Mouse (Mus musculus) forebrain, postnatal 0 days (tissue): ENCODE results near the gene Rcn3. TPM values are rescaled to one million over a fixed set of nuclear protein-coding genes. Genes with fewer than 3 reads are reported as not detected.

Source experiments
- ATAC-seq: fragments of 200-750 bp; cut with Nextera tagmentation; 2 replicates; pipeline ENCODE4 v1.8.0; 2017; ENCODE audit warnings: mild to moderate bottlenecking, moderate library complexity
- DNase-seq: peaks from one replicate; pipeline ENCODE4 v3.0.0-alpha.2; 2015
- H3K27ac ChIP-seq: fragments of 300-500 bp; sonication (generic); 2 replicates; pipeline ENCODE4 v1.5.1; 2014; ENCODE audit warnings: low read depth, mild to moderate bottlenecking, antibody characterized with exemption, low read length, moderate library complexity, mixed read lengths
- H3K27me3 ChIP-seq: fragments of 300-500 bp; sonication (generic); 2 replicates; pipeline ENCODE4 v1.6.1; 2014; ENCODE audit warnings: mild to moderate bottlenecking, low read length, mixed read lengths; ENCODE audit not compliant: insufficient read depth
- H3K36me3 ChIP-seq: fragments of 300-500 bp; sonication (generic); 2 replicates; pipeline ENCODE4 v1.6.1; 2014; ENCODE audit warnings: mild to moderate bottlenecking, moderate library complexity; ENCODE audit not compliant: insufficient read depth
- H3K4me1 ChIP-seq: fragments of 300-500 bp; sonication (generic); 2 replicates; pipeline ENCODE4 v1.6.1; 2014; ENCODE audit warnings: antibody characterized with exemption; ENCODE audit not compliant: insufficient read depth
- H3K4me2 ChIP-seq: fragments of 300-500 bp; sonication (generic); 2 replicates; pipeline ENCODE4 v1.6.1; 2014; ENCODE audit warnings: low read depth, mild to moderate bottlenecking, moderate library complexity
- H3K4me3 ChIP-seq: fragments of 300-500 bp; sonication (generic); 2 replicates; pipeline ENCODE4 v1.5.1; 2014; ENCODE audit warnings: low read depth, low read length, mixed read lengths
- H3K9ac ChIP-seq: fragments of 300-500 bp; sonication (generic); 2 replicates; pipeline ENCODE4 v1.6.1; 2014; ENCODE audit warnings: mild to moderate bottlenecking
- H3K9me3 ChIP-seq: fragments of 300-500 bp; sonication (generic); 2 replicates; pipeline ENCODE4 v1.6.1; 2016; ENCODE audit warnings: low read length
- CTCF ChIP-seq: sonication (generic); IDR thresholded peaks from 2 replicates; pipeline ENCODE4 v1.5.1; 2016; ENCODE audit warnings: antibody characterized with exemption, control low read depth, low read depth
- whole genome bisulfite sequencing: fragments of 180-500 bp; shearing (Covaris S2); extraction: QIAGEN DNeasy Blood & Tissue Kit; methylation state at CpG from one replicate; pipeline ENCODE4 v1.1.7; 2014; 5-methylcytosine and 5-hydroxymethylcytosine counted together
- polyA plus RNA-seq: library from polyadenylated mRNA; unstranded; fragments of >200 nt; fragmentation: Nextera tagmentation; extraction: Ambion mirVana; gene quantifications from 2 replicates; pipeline ENCODE4 v1.2.1, GENCODE M21; 2015
- total RNA-seq: library from RNA; depleted of rRNA; stranded (reverse); fragments of >200 nt; gene quantifications from 2 replicates; pipeline ENCODE4 v1.2.3, GENCODE M21; 2014

The Rcn3 gene
- total and polyA plus RNA-seq, 2 experiments from 2014 or later: 32.6 to 43.8 TPM

- peak; percentile 85 for ATAC-seq
- no peak; the same call in none of the 2 replicates for TF ChIP-seq CTCF
- Histone ChIP-seq H3K4me3 (peak within 1 kb of the TSS; percentile 86), H3K27me3 (no peaks in the 10 kb centered on the region), H3K9me3 (no peaks in the 10 kb centered on the region), H3K9ac (peak within 1 kb of the TSS; percentile 99), H3K4me1 (peaks cover 11% of the 10 kb centered on the region), H3K27ac (peak within 1 kb of the TSS; percentile 92), H3K36me3 (peaks cover 60% of the 10 kb centered on the region), H3K4me2 (peak within 1 kb of the TSS; percentile 91)
- peak; percentile 100 for DNase-seq
- 2% methylated on average over 59 of the region's 59 CpGs for WGBS
Observed at GRCm38 (mm10) chr7:45124224-45125143, 32.5 kb upstream of the Rcn3 start, which contains the start of gene Rps11. TSS of gene Rps11 (minus strand) at chr7:45124439.

- Histone ChIP-seq H3K4me2 (peak overlapping the region; percentile 91), H3K9ac (peak overlapping the region; percentile 99), H3K27ac (peak overlapping the region; percentile 92), H3K4me3 (peak overlapping the region; percentile 86), H3K27me3 (no peaks in the 10 kb centered on the region), H3K4me1 (peaks cover 11% of the 10 kb centered on the region), H3K36me3 (peaks cover 68% of the 10 kb centered on the region), H3K9me3 (no peaks in the 10 kb centered on the region)
- DNase-seq: no peak
- 22% methylated on average over 12 of the region's 12 CpGs for WGBS
- no peak for ATAC-seq
- TF ChIP-seq CTCF: no peak
Observed at GRCm38 (mm10) chr7:45123186-45123570, 31.2 kb upstream of the Rcn3 start.

GRCm38 (mm10) chr7:45122561-45123185, 30.7 kb upstream of the Rcn3 start:
- H3K27ac ChIP-seq: no peak overlapping the region
- peaks cover 11% of the 10 kb centered on the region for H3K4me1 ChIP-seq
- WGBS: 86% methylated on average over 15 of the region's 15 CpGs

GRCm38 (mm10) chr7:45121966-45122365, 29.9 kb upstream of the Rcn3 start:
- Histone ChIP-seq H3K4me1 (peaks cover 11% of the 10 kb centered on the region), H3K4me3 (no peak overlapping the region), H3K27ac (no peak overlapping the region), H3K9ac (no peak overlapping the region), H3K27me3 (no peaks in the 10 kb centered on the region), H3K36me3 (peaks cover 73% of the 10 kb centered on the region), H3K9me3 (no peaks in the 10 kb centered on the region), H3K4me2 (no peak overlapping the region)
- DNase-seq (no peak), ATAC-seq (no peak)
- TF ChIP-seq CTCF: no peak

More at GRCm38 (mm10) chr7:45122561-45123185, 30.7 kb upstream of the Rcn3 start:
- TF ChIP-seq CTCF: no peak
- H3K4me2 ChIP-seq: peak overlapping the region; percentile 91
- DNase-seq (no peak), ATAC-seq (no peak)
- H3K4me3 ChIP-seq: peak overlapping the region; percentile 86
- H3K27me3 ChIP-seq: no peaks in the 10 kb centered on the region
- H3K36me3 ChIP-seq: peaks cover 73% of the 10 kb centered on the region
- peak overlapping the region; percentile 99 for H3K9ac ChIP-seq
- H3K9me3 ChIP-seq: no peaks in the 10 kb centered on the region

GRCm38 (mm10) chr7:45121404-45121803, 29.4 kb upstream of the Rcn3 start:
- Histone ChIP-seq H3K27ac (no peak overlapping the region), H3K9me3 (no peaks in the 10 kb centered on the region), H3K27me3 (no peaks in the 10 kb centered on the region), H3K9ac (no peak overlapping the region), H3K4me3 (no peak overlapping the region), H3K4me2 (no peak overlapping the region), H3K4me1 (peaks cover 11% of the 10 kb centered on the region), H3K36me3 (peaks cover 67% of the 10 kb centered on the region)
- DNase-seq (no peak), ATAC-seq (no peak)
- no peak for TF ChIP-seq CTCF
- 59% methylated on average over 8 of the region's 8 CpGs for WGBS

- ATAC-seq (no peak), DNase-seq (no peak)
- H3K9ac ChIP-seq: no peak overlapping the region
- TF ChIP-seq CTCF: no peak
- peaks cover 11% of the 10 kb centered on the region for H3K4me1 ChIP-seq
- peaks cover 53% of the 10 kb centered on the region for H3K36me3 ChIP-seq
- no peaks in the 10 kb centered on the region for H3K9me3 ChIP-seq
- H3K27me3 ChIP-seq: no peaks in the 10 kb centered on the region
- WGBS: 78% methylated on average over 5 of the region's 5 CpGs
- no peak overlapping the region for H3K4me3 ChIP-seq
- H3K4me2 ChIP-seq: no peak overlapping the region
- H3K27ac ChIP-seq: no peak overlapping the region
Observed at GRCm38 (mm10) chr7:45119780-45120709, 28.0 kb upstream of the Rcn3 start.
